Mouse (Mus musculus): ENCODE results near the gene Ryr2.

GRCm38 (mm10) chr13:11903272-11903671, 203.5 kb downstream of the Ryr2 start:
- no peak for TF ChIP-seq CTCF (IDR thresholded peaks at IDR 0.05; ENCODE audit: low read depth, low read length)
- no peak for TF ChIP-seq POLR2A (IDR thresholded peaks at IDR 0.05; ENCODE audit: borderline replicate concordance, low read depth, low read length)

Data from bone marrow macrophage, adult 2 months (primary cell).